Mouse (Mus musculus): Measurements from ENCODE around the gene Olfr869. TPM values are rescaled to one million over a fixed set of nuclear protein-coding genes. Genes with fewer than 3 reads are reported as not detected.

Olfr869 gene
- not detected in 2 replicates for polyA plus RNA-seq (2016; fragmentation: Nextera tagmentation; extraction: Ambion mirVana)

DNA sequence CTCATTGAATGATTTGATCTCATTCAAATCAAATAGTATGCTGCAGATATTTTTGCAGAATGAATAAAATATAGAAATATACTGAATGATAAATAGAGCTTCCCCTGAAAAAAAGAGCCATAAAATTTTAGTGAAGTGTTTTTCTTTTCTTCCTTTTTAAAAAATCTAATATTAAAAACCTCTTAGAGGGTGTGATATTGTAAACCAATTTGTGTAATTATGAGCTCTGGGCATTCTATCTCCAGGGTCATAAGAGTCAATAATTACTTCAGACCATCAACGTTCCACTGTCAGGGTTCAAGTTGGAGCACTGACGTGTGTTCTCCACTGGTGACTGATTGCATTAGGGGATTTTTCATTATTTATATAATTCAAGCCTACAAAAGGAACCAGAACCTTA, at the start of gene Olfr869:
TSS of gene Olfr869 (plus strand) at position 301 of the 400 bp plus-strand sequence.
- DNase-seq (ENCODE audit: low spot score) = no peak
- H3K4me1 ChIP-seq = no peaks in the 10 kb centered on the region
- WGBS = 84% methylated on average over 2 of the region's 2 CpGs
- H3K4me3 ChIP-seq = no peak within 1 kb of the TSS
- peaks cover 8% of the 10 kb centered on the region for H3K9me3 ChIP-seq (replicated peaks)
- no peak within 1 kb of the TSS for H3K27ac ChIP-seq (replicated peaks)
- no peaks in the 10 kb centered on the region for H3K36me3 ChIP-seq
- H3K27me3 ChIP-seq (ENCODE audit: low read depth, poor library complexity, severe bottlenecking) = no peaks in the 10 kb centered on the region

DNA sequence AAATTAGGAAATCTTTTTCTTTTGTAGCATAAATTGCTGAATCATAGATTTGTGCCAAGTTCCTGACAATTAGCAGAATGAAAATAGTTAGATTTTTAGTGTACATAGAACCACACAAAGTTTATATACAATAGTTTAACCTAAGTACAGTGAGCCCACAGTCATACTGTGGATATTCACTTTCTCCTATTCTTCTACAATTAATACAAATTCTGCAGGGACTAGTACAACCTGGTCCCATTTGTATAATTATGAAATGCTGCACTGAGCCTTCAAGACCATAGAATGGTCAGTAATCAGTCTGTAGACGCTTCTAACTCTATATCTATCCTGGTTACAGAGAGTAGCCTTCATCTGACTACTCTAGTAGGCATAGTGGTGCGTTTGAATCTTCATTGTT, 30.5 kb upstream of the Olfr869 start, which contains the start of gene Olfr868:
TSS of gene Olfr868 (plus strand) at position 301 of the 400 bp plus-strand sequence.
- peaks cover 25% of the 10 kb centered on the region for H3K9me3 ChIP-seq (replicated peaks)
- no peaks in the 10 kb centered on the region for H3K27me3 ChIP-seq (ENCODE audit: low read depth, poor library complexity, severe bottlenecking)
- no peak within 1 kb of the TSS for H3K4me3 ChIP-seq
- 50% methylated on average over 2 of the region's 2 CpGs for WGBS
- no peaks in the 10 kb centered on the region for H3K36me3 ChIP-seq
- H3K27ac ChIP-seq (replicated peaks) = no peak within 1 kb of the TSS
- H3K4me1 ChIP-seq = no peaks in the 10 kb centered on the region
- no peak for DNase-seq (ENCODE audit: low spot score)

DNA sequence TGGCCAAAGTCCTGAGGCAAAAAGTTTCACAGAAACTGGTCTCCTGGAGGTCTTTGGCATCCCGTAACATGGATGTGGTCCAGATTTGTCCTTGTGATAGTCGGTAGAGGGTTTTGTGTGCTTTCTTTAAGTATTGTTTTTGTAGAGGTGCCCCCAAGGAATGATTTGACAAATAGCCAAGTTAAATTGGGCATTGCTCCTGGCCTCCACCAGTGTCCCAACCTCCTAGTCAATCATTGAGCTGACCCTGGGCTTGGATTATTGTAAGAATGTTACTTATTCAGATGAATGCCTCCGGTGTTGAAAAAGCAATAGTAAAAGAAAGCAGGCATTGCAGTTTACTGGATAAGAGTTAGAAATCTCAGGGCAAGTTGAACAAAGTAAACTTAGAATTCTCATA, 20.9 kb downstream of the Olfr869 start:
- no peak for DNase-seq (ENCODE audit: low spot score)
- 89% methylated on average over 3 of the region's 3 CpGs for WGBS

DNA sequence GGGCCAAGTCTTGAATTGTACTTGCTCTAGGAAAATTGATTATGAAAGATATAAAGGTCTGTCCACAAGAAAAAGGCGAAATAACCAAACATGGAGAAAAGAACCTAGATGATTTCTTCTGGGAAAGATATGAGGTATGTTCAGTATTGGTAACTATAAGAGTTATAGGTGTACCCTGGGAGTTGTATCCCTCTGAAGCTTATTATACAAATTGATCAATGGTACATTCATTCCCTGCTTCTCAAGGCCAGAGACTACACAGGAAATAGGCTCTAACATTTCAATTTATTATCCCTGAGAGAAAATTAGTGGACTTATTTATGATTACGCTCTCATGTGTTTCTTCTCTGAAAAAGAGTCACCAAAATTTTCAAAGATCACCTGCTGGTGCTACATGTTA, 45.1 kb downstream of the Olfr869 start, which contains the start of gene Olfr870:
TSS of gene Olfr870 (minus strand) at position 101 of the 400 bp plus-strand sequence.
- Histone ChIP-seq H3K36me3 (no peaks in the 10 kb centered on the region), H3K27ac (replicated peaks) (no peak within 1 kb of the TSS), H3K4me3 (no peak within 1 kb of the TSS), H3K4me1 (no peaks in the 10 kb centered on the region), H3K9me3 (replicated peaks) (peaks cover 42% of the 10 kb centered on the region), H3K27me3 (ENCODE audit: low read depth, poor library complexity, severe bottlenecking) (no peaks in the 10 kb centered on the region)
- WGBS = 76% methylated on average over 2 of the region's 2 CpGs
- DNase-seq (ENCODE audit: low spot score) = no peak

More for the DNA sequence above, 20.9 kb downstream of the Olfr869 start:
- H3K27me3 ChIP-seq (ENCODE audit: low read depth, poor library complexity, severe bottlenecking) = no peaks in the 10 kb centered on the region
- H3K9me3 ChIP-seq (replicated peaks) = peaks cover 65% of the 10 kb centered on the region
- no peak overlapping the region for H3K27ac ChIP-seq (replicated peaks)
- no peaks in the 10 kb centered on the region for H3K36me3 ChIP-seq
- no peaks in the 10 kb centered on the region for H3K4me1 ChIP-seq
- no peak overlapping the region for H3K4me3 ChIP-seq

DNA sequence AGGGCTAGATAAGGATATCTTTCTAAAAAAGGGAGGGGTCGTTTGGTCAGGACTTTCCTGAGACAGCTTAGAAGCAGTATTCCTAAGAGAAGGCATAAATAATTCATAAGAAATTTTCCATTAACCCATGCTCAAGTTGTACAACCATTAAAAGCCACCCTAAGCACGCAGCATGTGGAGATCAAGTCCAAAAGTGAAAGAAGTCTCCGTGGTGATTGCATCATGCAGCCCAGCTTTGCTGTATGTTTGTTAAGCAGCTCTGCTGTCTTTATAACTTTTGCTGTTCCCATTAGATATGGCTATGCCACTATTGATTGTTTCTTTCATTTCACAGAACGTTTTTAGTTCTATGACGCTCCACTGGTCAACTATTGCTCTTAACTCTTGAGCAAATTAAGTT, 50.7 kb downstream of the Olfr869 start:
- H3K9me3 ChIP-seq (replicated peaks) = peaks cover 59% of the 10 kb centered on the region
- H3K36me3 ChIP-seq = no peaks in the 10 kb centered on the region
- no peaks in the 10 kb centered on the region for H3K4me1 ChIP-seq
- no peak overlapping the region for H3K4me3 ChIP-seq
- no peak overlapping the region for H3K27ac ChIP-seq (replicated peaks)
- DNase-seq (ENCODE audit: low spot score) = no peak
- 74% methylated on average over 5 of the region's 5 CpGs for WGBS
- no peaks in the 10 kb centered on the region for H3K27me3 ChIP-seq (ENCODE audit: low read depth, poor library complexity, severe bottlenecking)

Other genes starting within 250 kb of the Olfr869 start
- gene Olfr862, start 241.0 kb upstream of the Olfr869 start, polyA plus RNA-seq (2016; fragmentation: Nextera tagmentation; extraction: Ambion mirVana) = not detected in 2 replicates
- gene Olfr77, start 212.1 kb upstream of the Olfr869 start, polyA plus RNA-seq (2016; fragmentation: Nextera tagmentation; extraction: Ambion mirVana) = 0.12 and 0.15 TPM in 2 replicates
- not detected in 2 replicates for gene Olfr866, start 101.0 kb upstream of the Olfr869 start, polyA plus RNA-seq (2016; fragmentation: Nextera tagmentation; extraction: Ambion mirVana)
- not detected in 2 replicates for gene Olfr867, start 71.4 kb upstream of the Olfr869 start, polyA plus RNA-seq (2016; fragmentation: Nextera tagmentation; extraction: Ambion mirVana)
- gene Olfr868, start 30.4 kb upstream of the Olfr869 start, polyA plus RNA-seq (2016; fragmentation: Nextera tagmentation; extraction: Ambion mirVana) = not detected in 2 replicates
- not detected in 2 replicates for gene Olfr870, start 45.0 kb downstream of the Olfr869 start, polyA plus RNA-seq (2016; fragmentation: Nextera tagmentation; extraction: Ambion mirVana)
- gene Olfr871, start 83.2 kb downstream of the Olfr869 start, polyA plus RNA-seq (2016; fragmentation: Nextera tagmentation; extraction: Ambion mirVana) = not detected in 2 replicates
- gene Olfr872, start 108.1 kb downstream of the Olfr869 start, polyA plus RNA-seq (2016; fragmentation: Nextera tagmentation; extraction: Ambion mirVana) = not detected in 2 replicates
- gene Olfr39, start 153.3 kb downstream of the Olfr869 start, polyA plus RNA-seq (2016; fragmentation: Nextera tagmentation; extraction: Ambion mirVana) = not detected in 2 replicates
- gene Olfr873, start 169.5 kb downstream of the Olfr869 start, polyA plus RNA-seq (2016; fragmentation: Nextera tagmentation; extraction: Ambion mirVana) = not detected in 2 replicates
- gene Olfr18, start 207.1 kb downstream of the Olfr869 start, polyA plus RNA-seq (2016; fragmentation: Nextera tagmentation; extraction: Ambion mirVana) = not detected in 2 replicates

Data from midbrain, embryonic 10.5 days (tissue).